Comparison of ENCODE assay signal across 8 mouse cellular contexts in genomic region chr13:5870382-5871272, GRCm38 (mm10). TPM values are rescaled to one million over a fixed set of nuclear protein-coding genes. Genes with fewer than 3 reads are reported as not detected.
A peak's percentile ranks its signal among the peaks of the same experiment; 100 is the strongest.
DNase-seq lines count a peak whose midpoint lies in the region; ATAC-seq and TF ChIP-seq lines count a peak whose summit lies in the region.

No protein-coding gene starts in this region.

- no peaks in the 10 kb centered on the region for H3K9me3 ChIP-seq in embryonic facial prominence, embryonic 14.5 days (ENCODE audit: control insufficient read depth, low read length)
- no peaks in the 10 kb centered on the region for H3K9me3 ChIP-seq in heart, postnatal 0 days (replicated peaks; ENCODE audit: control insufficient read depth, low read length)
- H3K9me3 ChIP-seq in midbrain, embryonic 10.5 days (replicated peaks): no peaks in the 10 kb centered on the region

- H3K9ac ChIP-seq in embryonic facial prominence, embryonic 14.5 days (ENCODE audit: low read depth, low read length): no peak overlapping the region
- H3K9ac ChIP-seq in heart, postnatal 0 days (replicated peaks; ENCODE audit: low read depth, low read length): 0 out of 2 replicates have a peak overlapping the region, but pooled peaks have one; percentile 34

- H3K27ac ChIP-seq in layer of hippocampus, adult 2 months: peak overlapping the region; percentile 68
- peak overlapping the region; percentile 65 for H3K27ac ChIP-seq in embryonic facial prominence, embryonic 14.5 days (replicated peaks; ENCODE audit: low read depth, low read length)
- peak overlapping the region; percentile 83 for H3K27ac ChIP-seq in heart, postnatal 0 days (ENCODE audit: low read depth)
- peak overlapping the region; percentile 50 for H3K27ac ChIP-seq in midbrain, embryonic 10.5 days (replicated peaks)

- no peak for DNase-seq in layer of hippocampus, adult 2 months (ENCODE audit: low spot score in 2 of 2)
- DNase-seq in layer of hippocampus, postnatal 14 days (ENCODE audit: low spot score in 2 of 2): no peak
- peak; percentile 75 for DNase-seq in embryonic facial prominence, embryonic 14.5 days (ENCODE audit: low spot score)
- peak; percentile 67 for DNase-seq in heart, postnatal 0 days (ENCODE audit: low spot score)
- peak; percentile 30 to 47 for DNase-seq in kidney, postnatal 4 days
- peak; percentile 51 for DNase-seq in midbrain, embryonic 10.5 days (ENCODE audit: low spot score)
- DNase-seq in thymus, postnatal 25 days: no peak
- no peak for DNase-seq in cerebellum, postnatal 25 days

- H3K27me3 ChIP-seq in embryonic facial prominence, embryonic 14.5 days (replicated peaks; ENCODE audit: control insufficient read depth, insufficient read depth, low read length): no peaks in the 10 kb centered on the region
- H3K27me3 ChIP-seq in heart, postnatal 0 days (ENCODE audit: control insufficient read depth, insufficient read depth, low read length): no peaks in the 10 kb centered on the region
- no peaks in the 10 kb centered on the region for H3K27me3 ChIP-seq in midbrain, embryonic 10.5 days (ENCODE audit: low read depth, poor library complexity, severe bottlenecking)

- no peak for TF ChIP-seq EP300 in heart, postnatal 0 days (IDR thresholded peaks at IDR 0.05; ENCODE audit: low read depth)

- no peak for TF ChIP-seq CTCF in layer of hippocampus, adult 2 months (conservative IDR thresholded peaks at IDR 0.05)
- no peak for TF ChIP-seq CTCF in heart, postnatal 0 days (IDR thresholded peaks at IDR 0.05; ENCODE audit: low read depth)

- H3K36me3 ChIP-seq in embryonic facial prominence, embryonic 14.5 days (ENCODE audit: control insufficient read depth, insufficient read depth, low read length): peaks cover 37% of the 10 kb centered on the region
- peaks cover 40% of the 10 kb centered on the region for H3K36me3 ChIP-seq in heart, postnatal 0 days (replicated peaks; ENCODE audit: control insufficient read depth, insufficient read depth, low read length)
- H3K36me3 ChIP-seq in midbrain, embryonic 10.5 days: peaks cover 32% of the 10 kb centered on the region

- 11% methylated on average over 13 of the region's 15 CpGs for WGBS in embryonic facial prominence, embryonic 14.5 days
- 25% methylated on average over 15 of the region's 15 CpGs for WGBS in heart, postnatal 0 days
- WGBS in midbrain, embryonic 10.5 days: 13% methylated on average over 13 of the region's 15 CpGs

- no peak overlapping the region; the same call in 1 of the 2 replicates for H3K4me3 ChIP-seq in layer of hippocampus, adult 2 months
- H3K4me3 ChIP-seq in embryonic facial prominence, embryonic 14.5 days (ENCODE audit: low read depth, low read length): no peak overlapping the region
- H3K4me3 ChIP-seq in heart, postnatal 0 days (ENCODE audit: low read depth, low read length): no peak overlapping the region
- peak overlapping the region; percentile 23; the same call in 1 of the 2 replicates for H3K4me3 ChIP-seq in midbrain, embryonic 10.5 days

- ATAC-seq in embryonic facial prominence, embryonic 14.5 days (ENCODE audit: low read depth): peak; percentile 70
- peak; percentile 78 for ATAC-seq in heart, postnatal 0 days (ENCODE audit: insufficient read depth, low read depth)

- H3K4me1 ChIP-seq in embryonic facial prominence, embryonic 14.5 days (ENCODE audit: control insufficient read depth, insufficient read depth, low read length): peaks cover 19% of the 10 kb centered on the region
- H3K4me1 ChIP-seq in heart, postnatal 0 days (ENCODE audit: control insufficient read depth, insufficient read depth): peaks cover 18% of the 10 kb centered on the region
- peaks cover 21% of the 10 kb centered on the region for H3K4me1 ChIP-seq in midbrain, embryonic 10.5 days

- peak overlapping the region; percentile 32 for H3K4me2 ChIP-seq in embryonic facial prominence, embryonic 14.5 days (ENCODE audit: low read depth, low read length)
- peak overlapping the region; percentile 16 for H3K4me2 ChIP-seq in heart, postnatal 0 days (ENCODE audit: low read depth, low read length)

RNA-seq across cellular contexts. Expression of gene Klf6, which starts 9.3 kb away (rescaled TPM):
- total RNA-seq in layer of hippocampus, adult 2 months (2021): 10 to 100 TPM; 25.0 to 27.3 TPM
- 10 to 100 TPM; 29.9 to 38.2 TPM for total RNA-seq in layer of hippocampus, postnatal 14 days (2021)
- polyA plus RNA-seq in embryonic facial prominence, embryonic 14.5 days (2014; fragmentation: Nextera tagmentation; extraction: Ambion mirVana): 85.0 and 86.1 TPM in 2 replicates
- total RNA-seq in heart, postnatal 0 days (2014; rRNA removed; ENCODE audit: low replicate concordance): 65.3 and 92.1 TPM in 2 replicates
- 54.6 and 59.6 TPM in 2 replicates for polyA plus RNA-seq in heart, postnatal 0 days (2015; fragmentation: Nextera tagmentation; extraction: Ambion mirVana)
- 53.5 and 63.0 TPM in 2 replicates for polyA plus RNA-seq in midbrain, embryonic 10.5 days (2016; fragmentation: Nextera tagmentation; extraction: Ambion mirVana)

Comparison
In these comparisons a context has a peak if more than half of its experiments do, and no peak if none do; other contexts are left out.
1. DNase-seq: peak in embryonic facial prominence, embryonic 14.5 days (single experiment), heart, postnatal 0 days (single experiment), kidney, postnatal 4 days (2 of 2) and midbrain, embryonic 10.5 days (single experiment); none in layer of hippocampus, adult 2 months (0 of 2), layer of hippocampus, postnatal 14 days (0 of 2), thymus, postnatal 25 days (single experiment) and cerebellum, postnatal 25 days (0 of 2).
2. Peak in every context shown above with its lines, with median percentiles within 50 percentile points of each other: H3K27ac ChIP-seq.